Mouse (Mus musculus) thymus, postnatal 14 days (tissue): ENCODE measurements at regions not wholly inside any gene's neighbourhood (a gene's known extent, or its start where the extent isn't known, plus 50 kb on each side); places are given as distances from the start of the nearest gene placed in this dataset.

Experiments
- DNase-seq: peaks from one replicate; pipeline ENCODE4 v3.0.0; 2021

DNA sequence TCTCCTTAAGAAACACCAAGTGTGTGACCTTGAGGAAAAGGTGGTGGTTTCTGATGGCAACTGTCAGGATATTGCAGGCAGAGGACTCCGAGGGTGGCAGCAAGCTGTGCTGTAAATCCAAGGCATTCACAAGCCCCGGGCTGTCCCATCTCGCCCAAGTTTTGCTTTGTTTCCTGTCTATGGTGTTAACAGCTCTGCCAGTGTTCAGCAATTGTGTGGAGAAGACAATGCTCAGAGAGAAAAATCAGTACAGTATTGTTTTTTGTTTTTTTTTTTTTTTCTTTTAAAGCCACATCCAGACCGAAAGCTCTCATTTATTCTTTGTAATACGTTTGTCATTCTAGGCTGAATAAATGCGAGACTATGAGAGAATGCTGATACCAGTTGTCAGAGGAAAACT, 846.5 kb downstream of the Slc4a3 start:
- no peak for DNase-seq

DNA sequence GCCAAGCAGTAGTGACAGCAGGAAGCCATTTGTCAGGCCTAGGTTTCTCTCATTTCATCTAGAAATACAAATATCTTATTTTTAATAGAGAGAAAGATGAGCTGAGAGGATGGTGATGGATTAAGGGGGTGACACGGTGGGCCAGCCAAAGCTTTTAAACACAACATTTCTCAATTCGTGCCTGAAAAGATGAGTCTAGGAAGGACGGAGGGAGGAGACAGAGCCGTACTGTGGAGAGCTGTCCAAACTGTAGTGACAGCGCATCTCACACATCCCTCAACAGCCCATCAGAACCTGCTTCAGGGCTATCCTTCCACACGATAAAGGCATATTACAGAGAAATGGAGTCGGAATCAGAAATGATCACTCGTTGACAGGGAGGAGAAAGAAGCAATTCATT, 848.0 kb downstream of the Slc4a3 start:
- DNase-seq, result no peak

DNA sequence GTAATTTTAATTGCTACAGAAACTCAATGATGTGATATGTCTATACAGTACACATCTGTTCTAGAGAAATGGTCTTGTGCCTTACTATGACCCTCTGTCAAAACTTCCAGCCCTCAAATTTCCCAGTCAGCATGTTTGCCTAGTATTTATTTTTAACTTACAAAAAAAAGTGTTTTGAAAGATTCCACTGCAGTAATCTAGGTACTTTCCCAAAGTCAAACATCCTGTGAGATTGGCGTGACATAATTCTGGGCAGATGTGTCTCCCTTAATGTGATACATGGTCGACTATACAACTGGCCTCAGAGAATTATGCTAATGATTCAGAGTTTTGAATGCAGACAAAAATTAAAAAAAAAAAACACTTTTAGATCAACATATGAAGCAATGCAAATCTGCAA, 856.8 kb downstream of the Slc4a3 start:
- DNase-seq, result no peak

DNA sequence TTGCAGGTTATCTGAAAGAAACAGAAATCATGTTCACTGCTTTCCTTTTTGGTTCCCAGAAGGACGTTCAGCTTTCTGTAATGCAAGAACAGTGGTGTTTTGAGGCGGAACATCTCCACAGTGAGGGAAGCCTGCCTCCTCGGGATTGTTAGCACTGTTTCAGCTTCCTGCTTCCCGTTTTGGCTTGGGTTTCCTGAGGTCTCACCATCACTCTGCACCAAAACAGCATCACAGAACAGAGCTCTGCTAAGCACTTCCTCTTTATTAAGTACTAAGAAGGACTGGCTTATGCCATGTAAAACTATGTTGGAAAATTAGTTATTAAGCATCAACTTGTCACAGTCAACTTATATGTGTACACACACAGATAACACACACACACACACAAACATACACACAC, 857.9 kb downstream of the Slc4a3 start:
- no peak for DNase-seq

DNA sequence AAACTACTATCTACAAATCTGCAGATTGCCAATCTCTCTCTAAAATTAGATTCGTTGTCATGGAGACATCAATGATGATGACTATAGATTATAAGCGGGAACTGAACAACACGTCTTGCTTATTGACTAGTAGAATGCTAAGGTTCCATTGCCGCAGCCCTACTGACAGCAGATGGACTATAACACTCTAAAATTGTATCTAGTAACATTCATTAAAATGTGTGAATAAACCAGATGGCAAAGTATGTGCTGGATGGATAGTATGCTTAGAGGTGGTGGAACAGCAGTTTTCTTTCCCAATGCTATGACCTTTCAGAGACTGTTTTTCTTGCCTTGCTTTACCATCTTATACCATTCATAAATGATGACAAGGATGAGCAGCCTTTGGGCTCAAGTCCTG, 864.7 kb downstream of the Slc4a3 start:
- no peak for DNase-seq

- no peak for DNase-seq
Measured at GRCm38 (mm10) chr1:76420525-76420924, 874.5 kb downstream of the Slc4a3 start.

DNA sequence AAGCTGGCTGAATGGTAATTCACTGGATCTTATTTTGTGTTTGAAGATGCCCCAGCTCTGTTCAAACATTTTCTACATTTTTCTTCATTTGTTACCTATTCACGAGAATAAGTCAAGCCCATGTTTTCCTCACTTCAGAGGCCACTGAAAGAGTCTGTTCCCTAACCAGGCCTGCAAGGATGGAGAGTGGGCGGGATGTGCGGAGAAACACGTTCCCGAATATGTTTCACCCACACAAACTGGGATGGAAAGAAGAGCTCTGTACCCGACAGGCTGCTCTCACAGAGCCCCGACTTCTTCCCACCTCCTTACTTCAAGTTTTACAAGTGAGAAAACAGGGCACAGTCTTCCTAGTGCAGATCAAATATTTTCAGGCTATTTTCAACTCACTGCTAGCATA, 881.4 kb downstream of the Slc4a3 start:
- DNase-seq, result no peak

DNA sequence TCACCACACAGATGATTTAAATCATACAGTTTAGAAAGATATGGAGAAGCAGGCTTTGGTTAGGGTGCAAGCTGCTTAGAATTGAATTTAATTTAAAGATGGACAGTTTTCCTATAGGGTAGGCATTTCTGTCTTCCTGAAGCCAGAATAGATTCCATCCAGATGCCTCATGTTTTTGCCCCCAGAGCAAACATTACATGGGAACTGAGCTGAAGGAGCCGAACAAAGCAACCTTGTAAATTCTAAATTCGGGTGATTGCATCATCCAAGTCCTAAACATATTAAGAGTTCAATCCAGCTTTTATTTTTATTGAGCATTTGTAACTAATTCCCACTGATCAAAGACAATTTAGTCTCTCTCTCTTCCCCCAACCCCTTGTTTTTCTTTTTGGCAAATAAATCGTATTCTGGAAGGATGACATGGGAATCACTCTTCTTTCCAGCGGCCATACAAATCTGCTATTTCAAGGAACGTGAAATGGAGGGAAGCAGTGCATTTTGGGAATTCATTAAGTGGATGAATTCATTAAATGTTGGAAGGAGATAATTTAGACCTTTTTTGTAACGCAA, 884.1 kb downstream of the Slc4a3 start:
- no peak for DNase-seq

- DNase-seq, result no peak
Measured at GRCm38 (mm10) chr1:76433481-76433941, 887.4 kb downstream of the Slc4a3 start.

DNA sequence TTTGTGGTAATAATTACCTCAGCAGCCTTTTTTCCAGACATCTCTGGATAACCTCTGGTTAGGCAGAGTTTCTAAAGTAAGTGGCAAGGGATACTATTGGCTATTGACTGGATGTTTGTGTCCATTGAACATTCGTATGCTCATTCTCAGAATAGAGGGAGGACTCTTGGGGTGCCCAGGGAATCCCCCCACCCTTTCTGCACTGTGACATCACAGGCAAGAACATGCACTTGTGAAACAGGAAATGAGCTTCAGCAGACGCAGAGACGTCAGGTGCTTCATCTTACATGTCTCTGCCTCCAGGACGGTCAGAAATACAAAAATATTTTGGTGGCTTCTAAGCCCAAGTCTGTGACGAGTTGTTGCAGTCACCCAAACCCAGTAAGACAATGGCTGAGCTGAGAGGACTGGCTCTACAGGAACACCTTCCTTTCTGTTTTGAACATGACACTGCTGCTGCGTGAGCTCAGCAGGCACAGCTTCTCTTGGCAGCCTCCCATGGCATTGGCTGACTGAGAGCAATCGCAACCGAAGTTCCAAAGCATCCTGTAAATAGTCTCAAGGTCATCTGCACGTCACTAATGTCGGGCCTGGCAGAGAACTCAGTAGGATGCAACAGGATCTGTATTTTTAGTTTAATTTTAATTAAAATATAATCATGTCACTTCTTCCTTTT, 904.6 kb downstream of the Slc4a3 start:
- DNase-seq, result no peak

DNA sequence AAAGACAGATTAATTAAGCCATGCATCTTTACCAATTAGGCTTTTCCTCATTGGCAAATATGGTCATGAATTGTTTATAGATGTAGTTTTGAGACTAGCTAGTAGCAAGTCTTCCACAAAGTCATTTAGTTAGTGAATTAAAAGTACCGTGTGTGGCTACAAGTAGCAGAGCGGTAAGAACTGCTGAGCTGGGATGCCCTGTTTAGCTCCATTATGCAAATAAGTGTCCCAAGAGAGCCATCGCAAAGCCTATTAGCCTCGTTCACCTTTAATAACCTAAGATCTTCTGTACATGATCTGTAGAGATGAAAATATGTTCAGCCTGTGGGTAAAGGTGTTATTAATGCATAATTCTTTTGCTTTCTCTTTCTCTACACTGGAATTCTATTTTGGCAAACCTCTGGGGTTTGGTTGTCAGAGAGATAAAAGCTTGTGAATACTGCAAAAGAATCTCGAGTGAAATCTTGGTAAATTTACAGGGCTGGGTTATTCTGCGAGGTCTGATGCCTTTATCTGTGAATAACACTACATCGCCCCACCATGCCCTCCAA, 907.2 kb downstream of the Slc4a3 start:
- no peak for DNase-seq

DNA sequence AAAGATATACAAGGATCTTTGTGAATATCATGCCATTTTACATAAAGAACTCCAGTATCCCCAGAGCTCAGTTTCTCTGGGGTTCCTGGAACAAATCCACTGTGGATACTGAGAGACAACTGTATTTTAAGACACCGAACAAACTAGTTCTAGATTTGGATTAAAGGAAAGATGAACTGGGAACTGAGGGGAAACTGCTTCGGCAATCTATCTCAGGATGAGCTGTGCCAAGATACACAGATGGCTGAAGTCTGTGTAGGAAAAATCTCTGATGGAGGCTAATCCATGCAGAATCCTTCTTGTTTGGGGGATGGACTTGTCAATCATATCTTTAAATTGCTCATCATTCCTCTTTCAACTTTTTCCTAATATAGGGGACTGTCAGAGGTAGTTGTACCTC, 920.5 kb downstream of the Slc4a3 start:
- no peak for DNase-seq

DNA sequence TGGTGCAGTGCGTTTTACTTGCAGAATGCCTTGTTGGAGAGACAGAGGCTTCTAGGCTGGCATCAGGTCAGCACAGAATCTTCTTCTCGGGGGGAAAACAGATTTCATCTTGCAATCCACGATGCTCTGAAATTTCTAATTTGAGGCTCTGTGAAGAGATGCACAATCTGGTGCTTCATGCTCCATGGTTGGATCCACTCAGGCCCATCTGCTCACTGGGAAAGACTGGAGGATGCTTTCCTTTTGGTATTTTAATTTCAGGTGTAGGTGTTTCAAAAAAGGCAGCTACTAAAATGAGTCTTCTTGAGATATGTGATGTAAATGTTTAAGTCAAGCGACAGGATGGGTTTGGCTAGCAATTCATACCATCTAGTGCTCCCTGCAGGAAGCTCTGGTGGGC, 938.1 kb downstream of the Slc4a3 start:
- DNase-seq, result no peak

DNA sequence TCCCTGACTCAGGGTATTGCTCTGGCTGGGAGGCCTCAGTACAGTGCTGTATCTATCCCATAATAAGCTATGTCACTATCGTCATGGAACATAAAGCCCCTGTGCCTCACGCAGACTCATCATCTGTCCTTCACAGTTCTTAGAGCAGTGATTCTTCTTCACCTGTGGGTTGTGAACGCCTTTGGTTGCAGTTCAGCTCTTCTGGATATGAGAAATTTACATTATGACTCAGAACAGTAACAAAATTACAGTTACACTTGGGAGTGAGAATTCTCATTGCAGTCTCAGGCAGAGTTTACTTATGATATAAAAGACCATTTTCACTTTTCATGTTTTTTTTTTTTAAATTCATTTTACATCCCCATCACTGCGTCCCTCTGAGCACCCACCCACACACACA, 941.4 kb downstream of the Slc4a3 start:
- DNase-seq, result no peak

- no peak for DNase-seq
Measured at GRCm38 (mm10) chr1:76489681-76490492, 943.8 kb downstream of the Slc4a3 start.

GRCm38 (mm10) chr1:76490719-76491118, 944.7 kb downstream of the Slc4a3 start:
- DNase-seq, result no peak

DNA sequence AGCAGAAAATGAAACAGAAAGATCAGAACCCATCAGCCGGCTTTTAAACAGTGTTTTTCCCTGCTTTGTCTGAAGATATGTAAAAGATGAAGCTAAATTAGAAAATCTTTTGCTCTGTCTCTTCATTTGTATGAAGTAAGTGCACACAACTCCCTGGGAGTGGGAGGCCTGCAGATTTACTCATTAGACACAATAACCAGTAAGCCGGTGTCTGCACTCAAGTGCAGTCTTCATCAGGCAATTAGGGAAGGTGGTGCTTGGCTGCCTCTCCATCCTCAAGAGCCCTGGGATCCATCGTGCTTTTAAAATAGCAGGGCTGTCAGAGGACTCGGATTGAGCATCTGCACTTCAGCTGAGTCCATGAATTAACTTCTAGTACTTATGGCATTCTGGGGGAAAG, 945.1 kb downstream of the Slc4a3 start:
- no peak for DNase-seq

DNA sequence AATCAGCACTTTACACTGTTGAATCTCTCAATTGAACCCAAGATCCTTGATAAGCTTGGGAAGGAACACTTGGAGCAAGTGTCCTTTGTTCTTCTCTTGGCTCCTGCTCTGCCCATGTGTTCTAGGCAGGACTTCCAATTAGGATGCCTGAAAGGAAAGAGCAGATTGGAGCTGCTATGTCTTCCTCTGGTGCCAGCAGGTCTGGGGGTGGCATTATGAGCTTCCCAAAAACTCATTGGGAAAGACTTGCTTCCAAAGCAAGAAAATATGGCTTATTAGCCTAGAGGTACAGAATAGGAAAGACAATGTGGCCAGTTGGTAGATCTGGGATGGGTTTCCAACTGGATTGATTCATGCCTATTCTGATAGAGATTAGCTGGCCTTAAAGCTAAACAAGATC, 959.1 kb downstream of the Slc4a3 start:
- no peak for DNase-seq

- no peak for DNase-seq
Measured at GRCm38 (mm10) chr1:76508821-76509220, 962.8 kb downstream of the Slc4a3 start.

DNA sequence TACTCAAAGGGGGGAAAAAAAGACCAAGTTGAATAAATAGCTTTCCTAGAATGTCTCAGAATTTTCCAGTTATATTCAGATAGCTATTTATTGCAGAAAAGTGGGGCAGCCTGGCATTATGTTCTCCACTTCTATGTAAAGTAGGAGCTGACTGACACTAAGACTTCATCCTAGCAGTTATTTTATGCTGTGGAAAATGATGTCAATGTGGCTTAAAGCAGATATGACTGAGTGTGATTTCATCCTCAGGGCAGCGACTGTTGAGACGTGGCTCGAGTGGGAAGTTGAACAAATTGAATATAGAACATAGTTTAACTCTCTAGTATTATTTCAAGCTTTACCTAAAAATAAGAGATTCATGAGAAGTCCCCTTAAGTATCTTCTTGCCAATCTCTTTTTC, 963.4 kb downstream of the Slc4a3 start:
- no peak for DNase-seq

- DNase-seq, result no peak
Measured at GRCm38 (mm10) chr1:76512156-76512555, 966.1 kb downstream of the Slc4a3 start.

DNA sequence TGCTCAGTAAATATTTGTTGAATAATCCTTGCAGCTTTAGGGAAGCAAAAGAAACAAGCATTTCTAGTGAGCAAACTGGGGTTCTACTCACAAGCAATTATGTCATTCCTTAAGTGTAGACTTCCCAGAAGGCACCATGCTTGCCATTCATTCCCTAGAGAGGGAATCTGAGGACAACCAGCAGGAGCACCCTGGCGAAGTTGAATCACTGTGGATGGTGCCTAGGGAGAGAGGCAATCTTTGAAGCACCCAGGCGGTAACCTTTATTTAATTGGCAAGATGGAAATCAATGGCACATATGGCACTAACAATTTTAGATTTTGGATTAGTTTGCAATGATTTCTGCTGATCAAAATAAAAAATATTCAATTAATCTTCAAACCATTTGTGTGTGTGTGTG, 967.4 kb downstream of the Slc4a3 start:
- no peak for DNase-seq

GRCm38 (mm10) chr1:76529531-76529930, 983.5 kb downstream of the Slc4a3 start:
- DNase-seq, result no peak

DNA sequence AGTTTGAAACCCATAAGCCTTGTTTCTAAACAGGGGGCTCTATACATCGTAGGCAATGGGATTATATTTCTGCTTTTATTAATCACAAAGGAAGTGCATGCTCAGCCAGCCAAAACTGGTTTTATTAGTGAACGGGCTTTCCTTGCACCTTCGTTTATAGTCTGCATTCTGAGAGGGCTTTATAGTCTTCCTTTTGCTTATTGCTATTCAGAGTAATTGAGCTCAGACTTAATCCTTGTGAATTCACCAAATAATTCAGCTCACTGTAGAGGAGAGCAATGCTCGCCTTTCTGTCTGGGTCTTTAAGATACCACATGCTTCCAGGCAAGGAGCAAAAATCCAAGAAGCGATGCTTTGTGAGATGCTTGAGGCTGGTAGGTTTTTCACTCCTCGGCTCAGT, 984.3 kb downstream of the Slc4a3 start:
- no peak for DNase-seq
